Mouse (Mus musculus) intestine, embryonic 14.5 days (tissue): ENCODE results near the gene Zbed6. TPM values are rescaled to one million over a fixed set of nuclear protein-coding genes. Genes with fewer than 3 reads are reported as not detected.

ENCODE experiments used
- ATAC-seq: fragments of 200-750 bp; cut with Nextera tagmentation; replicated peaks from 2 replicates; pipeline ENCODE4 v1.8.0; 2017; ENCODE audit warnings: low read depth, moderate number of reproducible peaks, moderate TSS enrichment, moderate library complexity; ENCODE audit not compliant: low FRiP score, low TSS enrichment
- DNase-seq: peaks from one replicate; pipeline ENCODE4 v3.0.0-alpha.2; 2018; ENCODE audit warnings: low spot score
- H3K27ac ChIP-seq: fragments of 300-500 bp; sonication (generic); 2 replicates; pipeline ENCODE4 v1.5.1; 2014; ENCODE audit warnings: low read depth, mild to moderate bottlenecking, control low read depth
- H3K27me3 ChIP-seq: fragments of 300-500 bp; sonication (generic); replicated peaks from 2 replicates; pipeline ENCODE4 v1.6.1; 2014; ENCODE audit warnings: low read length, control low read depth; ENCODE audit not compliant: control insufficient read depth, insufficient read depth
- H3K36me3 ChIP-seq: fragments of 300-500 bp; sonication (generic); 2 replicates; pipeline ENCODE4 v1.6.1; 2014; ENCODE audit warnings: low read length, control low read depth; ENCODE audit not compliant: control insufficient read depth, insufficient read depth
- H3K4me1 ChIP-seq: fragments of 300-500 bp; sonication (generic); replicated peaks from 2 replicates; pipeline ENCODE4 v1.6.1; 2014; ENCODE audit warnings: low read length, control low read depth, mixed read lengths; ENCODE audit not compliant: control insufficient read depth, insufficient read depth
- H3K4me2 ChIP-seq: fragments of 300-500 bp; sonication (generic); 2 replicates; pipeline ENCODE4 v1.6.1; 2014; ENCODE audit warnings: low read length
- H3K4me3 ChIP-seq: fragments of 300-500 bp; sonication (generic); 2 replicates; pipeline ENCODE4 v1.5.1; 2014; ENCODE audit warnings: low read depth, low read length, control low read depth, mixed read lengths
- H3K9ac ChIP-seq: fragments of 300-500 bp; sonication (generic); 2 replicates; pipeline ENCODE4 v1.6.1; 2014; ENCODE audit warnings: mild to moderate bottlenecking, low read length
- H3K9me3 ChIP-seq: fragments of 300-500 bp; sonication (generic); 2 replicates; pipeline ENCODE4 v1.6.1; 2016; ENCODE audit warnings: low read length, control low read depth; ENCODE audit not compliant: control insufficient read depth
- WGBS: fragments of 180-500 bp; shearing (Covaris S2); extraction: QIAGEN DNeasy Blood & Tissue Kit; methylation state at CpG from one replicate; pipeline ENCODE4 v1.1.7; 2014; 5-methylcytosine and 5-hydroxymethylcytosine counted together
- polyA plus RNA-seq: library from polyadenylated mRNA; unstranded; fragments of >200 nt; fragmentation: Nextera tagmentation; extraction: Ambion mirVana; gene quantifications from 2 replicates; pipeline ENCODE4 v1.2.1, GENCODE M21; 2014

Gene Zbed6
- polyA plus RNA-seq, 1 experiment from 2014 or later = not detected

GRCm38 (mm10) chr1:133692195-133692594 is 31.5 kb upstream of the Zbed6 start:
- Histone ChIP-seq H3K27me3 (no peaks in the 10 kb centered on the region), H3K9ac (no peak overlapping the region), H3K27ac (no peak overlapping the region), H3K4me2 (no peak overlapping the region), H3K4me3 (no peak overlapping the region), H3K36me3 (no peaks in the 10 kb centered on the region), H3K9me3 (no peaks in the 10 kb centered on the region), H3K4me1 (peaks cover 22% of the 10 kb centered on the region)
- WGBS = 60% methylated on average over 4 of the region's 4 CpGs
- no peak for ATAC-seq
- no peak for DNase-seq

- H3K4me2 ChIP-seq = no peak overlapping the region
- H3K36me3 ChIP-seq = no peaks in the 10 kb centered on the region
- H3K4me1 ChIP-seq = peaks cover 14% of the 10 kb centered on the region
- no peak for DNase-seq
- H3K27ac ChIP-seq = no peak overlapping the region
- H3K9ac ChIP-seq = no peak overlapping the region
- no peaks in the 10 kb centered on the region for H3K9me3 ChIP-seq
- no peak overlapping the region for H3K4me3 ChIP-seq
- no peaks in the 10 kb centered on the region for H3K27me3 ChIP-seq
- no peak for ATAC-seq
- WGBS = 96% methylated on average over 6 of the region's 6 CpGs
Measured at GRCm38 (mm10) chr1:133691046-133691445, 30.4 kb upstream of the Zbed6 start.

GRCm38 (mm10) chr1:133689897-133690296 is 29.2 kb upstream of the Zbed6 start, which contains the start of gene Lax1:
Gene Lax1 (minus strand): TSS chr1:133690108.
- no peak for ATAC-seq
- H3K27me3 ChIP-seq = no peaks in the 10 kb centered on the region
- H3K36me3 ChIP-seq = no peaks in the 10 kb centered on the region
- no peaks in the 10 kb centered on the region for H3K9me3 ChIP-seq
- no peak within 1 kb of the TSS for H3K4me3 ChIP-seq
- no peak within 1 kb of the TSS for H3K27ac ChIP-seq
- whole genome bisulfite sequencing = 29% methylated on average over 6 of the region's 6 CpGs
- H3K4me1 ChIP-seq = 0 out of 2 replicates have a peak, but pooled peaks cover 5% of the 10 kb centered on the region
- DNase-seq = no peak
- H3K9ac ChIP-seq = no peak within 1 kb of the TSS
- no peak within 1 kb of the TSS for H3K4me2 ChIP-seq

- H3K4me3 ChIP-seq = no peak overlapping the region
- WGBS = 53% methylated on average over 7 of the region's 7 CpGs
- H3K27me3 ChIP-seq = no peaks in the 10 kb centered on the region
- H3K9ac ChIP-seq = no peak overlapping the region
- DNase-seq = no peak
- H3K27ac ChIP-seq = no peak overlapping the region
- H3K4me2 ChIP-seq = no peak overlapping the region
- no peak for ATAC-seq
- no peaks in the 10 kb centered on the region for H3K4me1 ChIP-seq
- H3K36me3 ChIP-seq = no peaks in the 10 kb centered on the region
- H3K9me3 ChIP-seq = no peaks in the 10 kb centered on the region
Measured at GRCm38 (mm10) chr1:133688301-133688700, 27.6 kb upstream of the Zbed6 start.

GRCm38 (mm10) chr1:133685749-133686519 is 25.2 kb upstream of the Zbed6 start:
- H3K9me3 ChIP-seq = no peaks in the 10 kb centered on the region
- WGBS = 75% methylated on average over 10 of the region's 10 CpGs
- H3K4me2 ChIP-seq = no peak overlapping the region
- H3K27me3 ChIP-seq = no peaks in the 10 kb centered on the region
- no peaks in the 10 kb centered on the region for H3K4me1 ChIP-seq
- H3K9ac ChIP-seq = no peak overlapping the region
- peak; percentile 87 for ATAC-seq
- DNase-seq = no peak
- no peak overlapping the region for H3K27ac ChIP-seq
- H3K4me3 ChIP-seq = no peak overlapping the region
- no peaks in the 10 kb centered on the region for H3K36me3 ChIP-seq

- Histone ChIP-seq H3K4me3 (no peak overlapping the region), H3K9ac (no peak overlapping the region), H3K27ac (no peak overlapping the region), H3K9me3 (no peaks in the 10 kb centered on the region), H3K36me3 (no peaks in the 10 kb centered on the region), H3K4me2 (no peak overlapping the region), H3K4me1 (no peaks in the 10 kb centered on the region), H3K27me3 (no peaks in the 10 kb centered on the region)
- DNase-seq (no peak), ATAC-seq (no peak)
- 75% methylated on average over 3 of the region's 3 CpGs for WGBS
Measured at GRCm38 (mm10) chr1:133671801-133672200, 11.1 kb upstream of the Zbed6 start.

GRCm38 (mm10) chr1:133671266-133671665 is 10.6 kb upstream of the Zbed6 start:
- H3K4me2 ChIP-seq = no peak overlapping the region
- no peak overlapping the region for H3K27ac ChIP-seq
- no peak overlapping the region for H3K4me3 ChIP-seq
- ATAC-seq = no peak
- DNase-seq = no peak
- WGBS = 83% methylated on average over 3 of the region's 3 CpGs
- H3K27me3 ChIP-seq = no peaks in the 10 kb centered on the region
- H3K4me1 ChIP-seq = no peaks in the 10 kb centered on the region
- no peaks in the 10 kb centered on the region for H3K36me3 ChIP-seq
- H3K9me3 ChIP-seq = no peaks in the 10 kb centered on the region
- H3K9ac ChIP-seq = no peak overlapping the region

GRCm38 (mm10) chr1:133670776-133671175 is 10.1 kb upstream of the Zbed6 start:
- Histone ChIP-seq H3K9me3 (no peaks in the 10 kb centered on the region), H3K4me2 (no peak overlapping the region), H3K4me3 (no peak overlapping the region), H3K27ac (peak overlapping the region; percentile 35), H3K27me3 (no peaks in the 10 kb centered on the region), H3K9ac (no peak overlapping the region), H3K36me3 (no peaks in the 10 kb centered on the region), H3K4me1 (no peaks in the 10 kb centered on the region)
- 73% methylated on average over 6 of the region's 6 CpGs for WGBS
- DNase-seq (no peak), ATAC-seq (peak; percentile 30; the same call in 1 of the 2 replicates)

GRCm38 (mm10) chr1:133670190-133670589 is 9.5 kb upstream of the Zbed6 start:
- Histone ChIP-seq H3K4me1 (no peaks in the 10 kb centered on the region), H3K4me3 (no peak overlapping the region), H3K27ac (peak overlapping the region; percentile 68), H3K27me3 (no peaks in the 10 kb centered on the region), H3K4me2 (no peak overlapping the region), H3K9ac (no peak overlapping the region), H3K36me3 (no peaks in the 10 kb centered on the region), H3K9me3 (no peaks in the 10 kb centered on the region)
- 65% methylated on average over 12 of the region's 12 CpGs for WGBS
- ATAC-seq = peak; percentile 77
- DNase-seq = peak; percentile 66
